Mouse (Mus musculus): Measurements from ENCODE around the gene Slit3.
A peak's percentile ranks its signal among the peaks of the same experiment; 100 is the strongest.

Slit3 gene

DNA sequence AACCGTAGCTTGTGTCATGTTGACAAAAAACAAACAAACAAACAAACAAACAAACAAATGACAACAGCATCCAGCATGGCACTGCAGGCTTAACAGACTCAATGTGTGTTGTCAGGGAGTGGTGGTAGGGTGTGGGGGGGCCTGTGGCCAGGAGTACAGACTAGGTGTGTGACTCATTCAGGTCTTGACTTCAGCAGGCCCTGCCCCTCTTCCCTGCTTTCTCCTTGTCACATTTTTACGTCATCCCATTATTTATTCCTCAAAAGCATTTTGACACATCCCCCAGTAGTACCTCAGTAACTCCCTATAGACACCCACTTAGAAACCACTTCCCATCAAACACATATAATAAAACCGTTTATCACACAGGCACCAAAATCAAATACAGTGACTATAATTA is 450.9 kb downstream of the Slit3 start:
- no peak for DNase-seq (ENCODE audit: low read depth, low spot score)

DNA sequence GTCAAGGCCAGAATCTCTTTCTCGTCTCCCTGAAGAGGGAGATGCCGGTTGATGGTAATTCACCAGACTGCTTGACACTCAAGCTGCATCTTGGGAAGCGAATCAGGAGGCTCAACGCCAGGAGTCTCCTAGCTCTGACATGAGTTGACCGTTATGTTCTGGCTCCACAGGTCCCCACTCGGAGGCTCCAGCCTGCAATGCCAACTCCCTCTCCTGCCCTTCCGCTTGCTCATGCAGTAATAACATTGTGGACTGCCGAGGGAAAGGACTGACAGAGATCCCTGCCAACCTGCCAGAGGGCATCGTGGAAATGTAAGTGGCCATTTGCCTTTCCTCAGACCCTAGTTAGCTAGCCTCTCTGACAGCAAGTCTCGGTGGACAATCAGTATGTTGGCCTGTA is 457.8 kb downstream of the Slit3 start:
- DNase-seq (ENCODE audit: low read depth, low spot score) = no peak

DNA sequence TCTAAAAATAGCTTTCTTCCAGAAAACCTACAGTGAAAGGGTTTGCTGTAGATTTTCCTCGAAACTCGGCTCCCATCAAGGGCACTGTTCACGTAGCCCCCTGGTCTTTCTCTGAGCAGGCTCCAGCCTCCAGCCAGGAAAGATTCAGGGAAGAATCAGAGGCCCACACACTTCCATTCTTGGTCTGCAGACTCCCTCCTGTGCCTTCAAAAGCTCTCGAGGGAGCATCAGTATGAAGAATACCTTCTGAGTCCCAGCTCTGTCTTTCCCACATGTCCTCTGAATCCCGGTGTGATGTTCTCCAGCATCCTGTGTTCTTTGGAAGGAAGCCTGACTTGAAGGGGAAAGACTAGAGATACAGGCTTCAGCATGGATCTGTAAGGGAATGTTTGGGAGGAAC is 461.6 kb downstream of the Slit3 start:
- no peak for DNase-seq (ENCODE audit: low read depth, low spot score)

DNA sequence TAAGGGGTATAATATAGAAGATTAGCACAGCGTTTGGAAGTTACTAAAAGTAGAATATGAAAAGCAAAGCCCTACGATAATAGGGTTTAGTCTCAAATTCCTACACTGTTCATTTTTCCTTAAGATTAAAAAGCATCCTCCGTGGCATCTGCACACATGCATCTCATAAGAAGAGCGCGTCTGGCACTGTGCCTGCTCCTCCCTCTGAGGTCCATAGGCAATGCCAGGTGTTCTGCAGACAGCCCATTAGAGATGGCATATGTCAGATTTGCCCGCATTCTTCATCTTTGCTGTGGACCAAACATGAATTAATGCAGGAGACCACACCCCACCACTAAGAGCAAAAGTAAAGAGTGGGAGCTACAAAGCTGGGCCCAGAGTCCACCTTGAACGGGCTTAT is 462.6 kb downstream of the Slit3 start:
- DNase-seq (ENCODE audit: low read depth, low spot score) = no peak

DNA sequence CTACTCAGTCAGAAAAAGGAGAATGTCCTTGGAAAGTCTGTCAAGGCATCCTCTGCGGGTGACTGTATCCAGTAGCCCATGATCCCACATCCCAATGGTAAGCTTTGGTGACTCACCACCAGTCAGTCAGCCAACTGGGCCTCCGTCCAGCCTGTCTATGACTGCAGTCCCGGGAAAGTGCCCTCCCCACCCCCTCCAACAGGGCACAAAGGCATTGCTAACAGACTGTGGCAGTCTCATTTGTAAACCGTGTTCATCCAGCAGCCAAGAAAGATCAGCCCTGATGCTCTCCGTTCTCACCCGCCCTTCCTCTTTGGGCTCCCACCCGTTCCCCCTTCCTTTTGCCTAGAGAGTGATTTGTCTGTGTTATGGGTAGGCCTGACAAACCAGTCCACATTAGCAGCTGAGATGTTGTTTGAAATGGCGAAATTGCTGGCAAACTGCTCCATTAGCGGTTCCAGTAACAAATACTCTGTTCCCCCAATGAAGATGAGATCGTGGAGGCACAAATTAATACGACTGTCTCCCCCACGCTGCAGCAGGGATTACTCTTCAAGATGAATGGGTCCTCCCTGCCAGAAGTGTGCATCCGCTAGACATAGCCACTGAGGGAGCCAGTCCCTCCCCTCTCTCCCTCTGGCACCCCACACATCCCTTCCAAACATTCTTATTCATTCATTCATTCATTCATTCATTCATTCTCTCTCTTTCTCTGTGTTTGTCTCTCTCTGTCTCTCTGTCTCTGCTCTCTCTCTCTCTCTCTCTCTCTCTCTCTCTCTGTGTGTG is 466.3 kb downstream of the Slit3 start:
- no peak for DNase-seq (ENCODE audit: low read depth, low spot score)

DNA sequence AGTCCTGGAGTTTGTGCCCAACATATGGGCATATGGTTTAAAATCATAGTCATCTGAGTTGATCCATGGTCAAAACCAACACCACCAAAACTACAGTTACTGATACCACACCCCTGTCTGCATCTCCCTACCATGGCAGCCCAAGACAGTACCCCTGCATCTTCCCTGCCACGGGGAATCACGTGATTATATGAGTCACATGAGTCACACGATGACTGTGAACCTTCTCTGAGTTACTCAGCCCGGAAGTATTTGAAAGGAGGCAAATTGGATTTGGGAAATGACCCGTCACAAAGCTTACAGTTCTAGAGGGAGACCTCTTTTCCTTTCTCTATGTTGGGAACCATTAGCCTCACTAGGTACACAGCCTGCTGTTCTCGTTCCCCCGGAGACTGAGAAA is 468.9 kb downstream of the Slit3 start:
- no peak for DNase-seq (ENCODE audit: low read depth, low spot score)

DNA sequence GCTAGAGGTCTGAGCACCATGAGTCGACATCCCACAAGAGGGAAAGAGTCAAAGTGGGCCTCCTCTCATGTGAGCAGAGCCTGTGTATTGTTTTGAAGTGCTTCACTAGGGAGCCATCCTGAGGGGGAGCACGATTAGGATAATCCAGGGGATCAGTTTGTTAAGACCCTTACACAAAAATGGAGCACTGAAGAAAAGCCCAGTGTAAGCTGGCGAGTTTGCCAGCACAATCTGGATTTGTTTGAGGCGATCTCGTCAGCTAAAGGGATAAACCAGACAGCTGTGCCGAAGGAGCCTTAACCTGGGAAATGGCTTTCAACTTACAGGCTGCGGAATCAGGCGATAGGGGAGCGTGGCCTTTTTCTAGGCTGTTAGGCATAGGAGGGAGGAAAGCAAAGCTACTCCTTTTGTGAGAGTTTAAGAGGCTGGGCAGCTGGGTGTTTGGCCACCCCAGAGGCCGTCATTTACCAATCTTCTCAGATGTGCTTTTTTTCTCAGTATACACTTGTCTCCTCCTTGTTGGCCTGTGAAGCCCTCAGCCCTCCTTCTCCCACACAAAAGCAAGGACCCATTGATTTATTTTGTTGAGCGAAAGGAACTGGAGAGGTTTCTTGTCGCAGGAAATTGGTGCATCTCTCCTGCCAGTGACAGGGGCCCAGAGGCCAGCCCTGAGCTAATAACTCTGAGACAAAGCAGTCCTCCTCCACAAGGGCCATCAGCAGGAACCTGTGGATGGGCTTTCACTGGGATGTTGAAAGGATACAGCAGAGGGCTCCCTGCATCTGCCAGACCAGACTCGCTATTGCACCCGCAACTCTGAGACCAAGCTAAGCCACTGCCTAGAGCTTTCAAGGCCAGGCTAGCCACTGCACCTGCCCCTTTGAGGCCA is 472.4 kb downstream of the Slit3 start:
- DNase-seq (ENCODE audit: low read depth, low spot score) = no peak

DNA sequence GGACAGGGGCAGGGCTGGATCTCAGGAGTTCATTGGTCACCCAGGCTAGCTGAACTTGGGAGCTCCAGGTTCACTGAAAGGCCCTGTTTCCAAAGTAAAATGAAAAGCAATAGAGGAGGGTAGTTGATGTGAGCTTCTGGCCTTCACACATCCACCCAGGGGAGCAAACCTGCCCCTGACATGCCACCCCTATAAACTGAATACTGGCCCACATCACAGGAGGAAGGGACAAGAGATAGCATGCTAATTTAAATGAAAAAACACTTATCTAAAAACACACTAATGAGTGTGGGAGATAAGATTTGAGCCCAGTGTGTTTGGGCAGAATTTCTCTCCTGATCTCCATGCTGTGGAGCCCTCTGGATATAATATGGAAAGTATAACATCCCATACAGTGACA is 475.0 kb downstream of the Slit3 start:
- no peak for DNase-seq (ENCODE audit: low read depth, low spot score)

DNA sequence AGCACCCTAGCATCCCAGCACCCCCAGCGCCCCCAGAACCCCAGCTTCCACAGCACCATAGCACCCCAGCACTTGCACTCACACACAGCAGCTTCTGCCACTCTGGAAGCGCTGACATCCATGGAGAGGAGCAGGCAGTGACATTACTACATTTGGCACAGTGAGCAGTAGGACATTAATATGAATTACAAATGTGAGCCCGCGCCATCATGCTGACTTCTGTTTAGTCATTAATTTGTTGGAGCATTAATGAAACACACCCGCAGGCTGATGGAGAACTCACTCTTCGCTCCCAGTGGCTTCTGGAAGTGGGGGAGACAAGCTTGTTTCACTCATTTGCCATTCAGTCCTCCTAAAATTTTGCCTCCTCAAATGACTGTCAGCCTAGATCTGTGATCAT is 476.9 kb downstream of the Slit3 start:
- no peak for DNase-seq (ENCODE audit: low read depth, low spot score)

DNA sequence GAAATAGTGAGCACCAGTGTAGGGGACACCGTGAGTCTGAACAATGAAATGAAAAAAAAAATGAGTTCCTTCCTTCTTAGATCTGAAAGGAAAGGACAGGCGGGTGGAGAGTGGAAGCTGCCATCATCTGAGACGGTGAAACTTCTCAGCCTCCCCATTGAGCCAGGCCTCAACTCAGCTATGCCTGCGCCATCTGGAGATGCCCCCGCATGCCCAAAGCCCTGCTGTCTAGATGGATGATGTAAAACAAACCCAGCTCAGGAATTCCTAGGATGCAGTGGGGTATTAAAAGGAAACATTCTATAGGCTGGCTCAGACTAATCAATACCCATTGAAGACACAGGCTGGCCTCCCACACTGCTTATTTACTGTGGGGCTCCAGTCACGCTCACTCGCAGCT is 477.7 kb downstream of the Slit3 start:
- DNase-seq (ENCODE audit: low read depth, low spot score) = no peak

DNA sequence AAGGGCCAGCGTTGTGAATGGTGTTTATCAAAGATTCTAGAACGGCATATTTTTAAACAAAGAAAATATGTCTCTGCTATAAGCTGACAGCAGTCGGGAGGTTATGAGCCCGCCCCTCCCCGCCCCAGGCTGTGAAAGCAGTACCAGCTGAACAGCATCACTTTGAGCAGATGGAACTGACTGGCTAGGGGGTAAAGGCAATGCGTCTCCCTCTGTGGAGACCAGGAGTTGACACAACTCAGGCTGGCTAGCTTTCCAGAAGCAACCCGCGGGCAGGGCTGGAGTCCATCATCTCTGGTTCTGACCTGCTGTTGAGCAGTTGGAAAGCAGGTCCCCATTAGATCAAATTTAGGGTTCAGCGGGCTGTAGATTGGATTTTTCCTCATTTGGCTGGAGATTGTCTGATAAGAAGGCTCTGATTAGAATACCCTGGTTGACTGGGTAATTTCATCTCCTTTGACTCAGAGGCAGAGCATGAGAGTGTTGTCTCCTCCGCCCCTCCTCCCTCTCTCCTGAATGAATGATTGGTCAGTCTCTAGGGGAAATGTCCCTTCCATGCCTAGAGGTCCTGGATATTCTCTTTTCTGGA is 480.7 kb downstream of the Slit3 start:
- DNase-seq (ENCODE audit: low read depth, low spot score) = no peak

DNA sequence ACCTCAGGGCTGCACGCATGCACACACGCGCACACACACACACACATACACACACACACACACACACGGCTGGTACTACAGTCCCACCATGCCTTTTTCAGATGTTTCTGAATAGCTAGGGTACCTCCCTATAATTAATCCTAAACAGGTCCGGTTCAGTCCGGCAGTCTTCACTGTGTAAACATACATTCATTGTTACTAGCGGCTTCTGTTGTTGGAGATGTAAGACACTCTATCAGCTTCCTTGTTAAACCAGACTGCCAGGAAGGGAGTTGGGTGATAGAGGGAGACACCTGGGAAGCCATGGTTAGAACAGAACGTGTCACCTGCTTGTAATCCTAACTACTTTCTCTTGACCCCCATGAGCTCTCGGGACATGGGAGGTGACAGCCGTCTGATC is 481.6 kb downstream of the Slit3 start:
- no peak for DNase-seq (ENCODE audit: low read depth, low spot score)

DNA sequence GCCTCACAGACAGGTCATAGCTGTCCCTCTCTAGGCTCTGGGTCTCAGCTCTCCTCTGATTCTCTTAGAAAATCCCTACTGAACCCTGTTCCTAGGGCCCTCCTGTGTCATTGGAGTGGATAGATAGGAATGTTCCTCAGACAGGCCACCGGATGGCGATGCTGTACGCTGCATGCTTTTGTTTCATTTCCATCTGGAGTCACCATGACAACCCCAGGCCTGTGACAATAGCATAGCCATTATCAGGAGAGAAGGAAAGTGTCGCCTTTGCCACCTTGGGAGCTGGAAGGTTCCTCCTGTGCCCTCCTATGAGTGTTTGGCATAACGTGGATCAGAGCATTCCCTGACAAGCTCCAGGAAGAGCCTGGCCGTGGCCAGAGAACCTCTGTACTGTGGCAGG is 482.9 kb downstream of the Slit3 start:
- no peak for DNase-seq (ENCODE audit: low read depth, low spot score)

DNA sequence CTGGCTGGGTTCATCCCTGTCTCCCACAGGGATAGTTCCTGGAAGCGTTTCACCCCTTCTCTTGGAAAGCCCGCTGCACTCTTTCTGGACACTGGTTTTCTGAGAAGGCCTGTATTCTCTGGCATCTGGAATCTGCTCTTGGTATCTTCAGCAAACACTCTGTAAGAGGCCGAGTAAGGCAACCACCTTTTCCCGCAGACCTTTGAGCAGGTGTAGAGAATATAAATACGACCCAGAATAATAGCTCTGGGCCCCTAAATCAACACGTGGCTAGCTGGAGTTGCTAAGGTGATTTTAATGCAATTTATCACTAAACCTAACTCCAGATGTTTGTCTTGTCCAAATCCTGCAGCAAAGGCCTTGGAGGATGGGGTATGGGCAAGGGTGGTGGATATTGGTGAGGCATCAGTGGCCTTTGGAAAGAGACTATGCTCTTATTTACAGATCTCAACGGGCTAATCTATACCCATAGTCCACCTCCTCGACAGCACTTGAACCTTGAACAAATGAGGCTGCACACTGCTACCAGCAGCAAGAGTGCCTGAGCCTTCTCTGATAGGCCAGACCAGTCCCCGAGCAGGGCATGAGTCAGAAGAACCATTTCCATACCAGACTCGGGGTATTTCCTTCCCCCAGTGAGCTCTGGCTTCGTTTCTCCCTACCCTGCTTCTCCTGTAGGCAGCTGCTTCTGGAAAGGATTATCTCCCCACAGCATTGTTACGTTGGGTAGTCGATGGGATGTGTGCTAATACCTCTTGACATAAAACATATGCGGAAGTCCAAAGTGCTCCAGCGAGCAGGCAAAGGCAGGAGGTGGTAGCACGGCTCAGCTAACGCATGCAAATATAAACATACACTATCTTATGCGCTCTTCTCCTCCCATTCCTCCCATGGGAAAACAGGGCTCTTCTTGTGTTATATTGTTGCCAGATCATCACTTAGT is 484.1 kb downstream of the Slit3 start:
- peak; percentile 11 for DNase-seq (ENCODE audit: low read depth, low spot score)

DNA sequence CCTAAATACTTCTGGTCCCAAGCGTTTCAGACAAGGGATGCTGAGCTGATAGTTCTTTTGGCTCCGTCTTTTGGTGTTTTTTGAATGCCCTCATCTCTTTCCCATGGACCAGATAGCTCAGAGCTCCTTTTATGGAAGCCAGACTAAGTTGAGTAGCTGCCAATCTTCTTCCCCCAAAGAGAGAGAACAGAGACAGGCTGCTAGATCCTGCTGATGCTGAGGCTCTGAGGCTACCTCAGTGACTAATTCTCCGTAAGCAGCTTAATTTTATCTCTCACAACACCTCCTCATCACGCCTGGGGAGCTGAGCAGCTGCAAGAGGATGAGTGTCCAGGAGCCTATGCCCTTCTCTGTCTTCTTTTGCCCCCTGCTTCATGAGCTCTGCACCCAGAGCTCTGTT is 486.2 kb downstream of the Slit3 start:
- DNase-seq (ENCODE audit: low read depth, low spot score) = no peak

DNA sequence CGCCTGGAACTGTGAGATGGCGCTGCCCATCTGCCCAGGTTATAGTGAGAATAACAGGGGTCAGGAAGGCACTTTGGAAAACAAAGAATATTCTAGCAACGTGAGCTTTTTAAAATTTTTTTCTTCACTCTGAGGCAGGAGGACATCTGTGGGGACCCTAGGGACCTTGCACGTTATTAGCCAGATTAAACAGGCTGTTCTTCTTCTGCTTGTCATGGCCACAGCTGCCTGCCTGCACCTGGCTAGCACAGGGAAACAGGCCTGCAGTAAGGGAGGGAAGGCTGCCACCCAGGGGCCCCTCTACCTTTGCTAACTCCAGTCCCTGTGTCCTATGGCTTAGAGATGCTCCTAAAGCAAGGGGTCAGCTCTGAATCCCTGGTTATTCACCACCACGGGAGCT is 487.8 kb downstream of the Slit3 start:
- DNase-seq (ENCODE audit: low read depth, low spot score) = no peak

DNA sequence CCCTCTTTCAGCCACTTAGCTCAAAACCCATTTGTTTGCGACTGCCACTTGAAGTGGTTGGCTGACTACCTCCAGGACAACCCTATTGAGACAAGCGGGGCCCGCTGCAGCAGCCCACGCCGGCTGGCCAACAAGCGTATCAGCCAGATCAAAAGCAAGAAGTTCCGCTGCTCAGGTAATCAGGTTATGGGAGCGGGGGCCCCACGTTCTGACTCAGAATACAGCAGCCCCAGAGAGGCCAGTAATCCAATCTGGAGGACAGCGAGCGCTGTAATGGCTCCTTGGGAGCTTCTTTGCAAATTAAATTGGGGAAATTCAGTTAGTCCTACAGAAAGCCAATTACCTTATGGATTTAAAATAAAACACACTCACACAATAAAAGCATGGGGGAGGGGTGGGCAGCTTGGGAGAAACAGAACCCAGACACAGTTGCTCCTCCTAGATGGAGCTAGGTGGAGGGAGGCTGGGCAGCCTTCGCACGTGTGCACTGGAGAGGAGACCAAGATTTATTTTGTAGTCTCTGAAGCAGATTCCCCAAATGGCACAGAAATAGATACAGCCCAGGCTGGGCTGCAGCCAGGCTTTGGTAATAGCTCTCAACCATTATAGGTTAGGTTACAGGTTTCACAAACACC is 491.4 kb downstream of the Slit3 start:
- no peak for DNase-seq (ENCODE audit: low read depth, low spot score)

DNA sequence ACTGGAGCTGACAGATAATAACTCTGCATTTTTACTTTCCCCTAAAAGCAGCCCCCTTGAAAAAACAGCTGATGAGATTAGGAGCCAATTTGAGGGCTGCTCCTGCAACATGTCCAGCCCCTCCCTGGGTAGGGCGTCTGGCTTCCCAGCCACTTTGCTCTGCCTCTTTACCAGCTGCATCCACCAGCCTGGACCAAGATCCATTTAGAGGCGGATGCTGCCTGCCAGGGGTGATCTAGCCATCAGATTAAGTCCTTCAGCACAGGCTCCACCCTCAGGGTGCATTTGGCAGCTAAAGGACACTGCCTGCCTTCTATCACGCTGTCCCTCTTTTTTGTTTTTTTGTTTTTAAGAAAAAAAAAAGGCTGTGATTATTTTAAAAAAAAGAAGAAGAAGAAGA is 493.5 kb downstream of the Slit3 start:
- no peak for DNase-seq (ENCODE audit: low read depth, low spot score)

DNA sequence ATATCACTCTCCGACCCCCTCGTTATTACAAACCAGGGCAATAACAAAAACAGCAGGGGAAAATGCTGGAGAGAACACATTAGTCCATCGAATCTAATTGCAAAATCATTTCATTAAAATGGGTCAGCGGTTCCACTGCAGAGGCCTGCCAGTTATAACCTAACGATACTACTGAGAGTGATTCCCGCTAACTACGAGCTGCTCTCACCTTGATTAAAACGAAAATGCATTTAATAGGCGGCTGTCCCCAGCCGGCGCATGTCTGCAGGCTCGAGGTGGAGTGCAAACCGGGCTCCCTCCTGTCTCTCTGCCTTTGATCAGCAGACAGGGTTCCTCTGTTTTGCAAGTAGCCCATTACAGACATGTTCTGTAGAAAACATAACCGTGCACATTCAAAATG is 498.4 kb downstream of the Slit3 start:
- DNase-seq (ENCODE audit: low read depth, low spot score) = no peak

DNA sequence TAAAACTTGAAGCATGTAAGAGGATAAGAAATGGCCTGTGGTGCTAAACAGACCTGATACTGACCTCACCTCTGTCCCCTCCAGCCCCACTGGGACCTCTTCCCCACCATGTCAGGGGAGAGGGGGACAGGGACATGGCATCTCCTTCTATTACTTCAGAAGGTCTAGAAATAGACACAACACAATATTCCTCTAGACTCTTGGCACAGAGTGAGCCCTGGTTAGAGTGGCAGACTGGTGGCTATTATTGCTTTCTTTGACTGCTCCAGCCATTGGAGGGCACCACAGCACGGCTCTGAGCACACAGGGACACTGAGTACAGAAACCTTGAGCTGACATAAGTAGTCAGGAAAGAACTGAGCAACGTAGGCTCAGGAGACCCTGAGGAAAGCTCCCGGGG is 501.7 kb downstream of the Slit3 start:
- no peak for DNase-seq (ENCODE audit: low read depth, low spot score)

Data from forelimb bud, embryonic 11.5 days (tissue).